Mouse (Mus musculus): ENCODE results near the gene Taar7a. TPM values are rescaled to one million over a fixed set of nuclear protein-coding genes. Genes with fewer than 3 reads are reported as not detected.

Taar7a gene
- total RNA-seq, 2 experiments from 2014 or later, result not detected

- intact Hi-C loops (cut with DNase I), result no loop called here
- Histone ChIP-seq H3K27ac (no peak overlapping the region), H3K4me3 (no peak overlapping the region)
- no peak for DNase-seq
- no peak for TF ChIP-seq CTCF (IDR thresholded peaks at IDR 0.05)
Observed at GRCm38 (mm10) chr10:23971256-23971655, 22.0 kb downstream of the Taar7a start.

GRCm38 (mm10) chr10:23970656-23971165 is 22.6 kb downstream of the Taar7a start, which contains the start of gene Taar5:
Gene Taar5, plus strand, starts transcription at chr10:23970706.
- no peak for TF ChIP-seq CTCF (IDR thresholded peaks at IDR 0.05)
- intact Hi-C loops (cut with DNase I), result no loop called here
- no peak for DNase-seq
- Histone ChIP-seq H3K27ac (no peak within 1 kb of the TSS), H3K4me3 (no peak within 1 kb of the TSS)

GRCm38 (mm10) chr10:23964921-23965610 is 28.2 kb downstream of the Taar7a start:
- Histone ChIP-seq H3K4me3 (no peak overlapping the region), H3K27ac (no peak overlapping the region)
- no peak for DNase-seq
- no peak for TF ChIP-seq CTCF (IDR thresholded peaks at IDR 0.05)
- intact Hi-C loops (cut with DNase I), result no loop called here

GRCm38 (mm10) chr10:23963444-23963843 is 29.8 kb downstream of the Taar7a start:
- intact Hi-C loops (cut with DNase I), result no loop called here
- Histone ChIP-seq H3K4me3 (no peak overlapping the region), H3K27ac (no peak overlapping the region)
- no peak for DNase-seq
- TF ChIP-seq CTCF (IDR thresholded peaks at IDR 0.05), result no peak

- H3K4me3 ChIP-seq, result no peak within 1 kb of the TSS
- no peak for DNase-seq
- intact Hi-C loops (cut with DNase I), result no loop called here
- TF ChIP-seq CTCF (IDR thresholded peaks at IDR 0.05), result no peak
- no peak within 1 kb of the TSS for H3K27ac ChIP-seq
Observed at GRCm38 (mm10) chr10:23960444-23960915, 32.8 kb downstream of the Taar7a start, which contains the start of gene Taar4. Gene Taar4, plus strand, starts transcription at chr10:23960494.

GRCm38 (mm10) chr10:23959071-23959470 is 34.2 kb downstream of the Taar7a start:
- no peak overlapping the region for H3K27ac ChIP-seq
- no peak for TF ChIP-seq CTCF (IDR thresholded peaks at IDR 0.05)
- no peak for DNase-seq
- intact Hi-C loops (cut with DNase I), result no loop called here
- H3K4me3 ChIP-seq, result no peak overlapping the region

- Histone ChIP-seq H3K27ac (no peak overlapping the region), H3K4me3 (no peak overlapping the region)
- DNase-seq, result no peak
- TF ChIP-seq CTCF (IDR thresholded peaks at IDR 0.05), result no peak
- intact Hi-C loops (cut with DNase I), result no loop called here
Observed at GRCm38 (mm10) chr10:23951714-23952113, 41.6 kb downstream of the Taar7a start.

GRCm38 (mm10) chr10:23949508-23950005 is 43.7 kb downstream of the Taar7a start, which contains the start of gene Taar3:
Gene Taar3, plus strand, starts transcription at chr10:23949558.
- Histone ChIP-seq H3K27ac (no peak within 1 kb of the TSS), H3K4me3 (no peak within 1 kb of the TSS)
- no peak for DNase-seq
- intact Hi-C loops (cut with DNase I), result no loop called here
- TF ChIP-seq CTCF (IDR thresholded peaks at IDR 0.05), result no peak

- Histone ChIP-seq H3K4me3 (no peak overlapping the region), H3K27ac (no peak overlapping the region)
- no peak for TF ChIP-seq CTCF (IDR thresholded peaks at IDR 0.05)
- intact Hi-C loops (cut with DNase I), result no loop called here
- DNase-seq, result no peak
Observed at GRCm38 (mm10) chr10:23948026-23948425, 45.3 kb downstream of the Taar7a start.

GRCm38 (mm10) chr10:23942465-23942864 is 50.8 kb downstream of the Taar7a start:
- TF ChIP-seq CTCF (IDR thresholded peaks at IDR 0.05), result peak; percentile 38
- H3K27ac ChIP-seq, result no peak overlapping the region
- H3K4me3 ChIP-seq, result no peak overlapping the region
- DNase-seq, result peak; percentile 22
- intact Hi-C loops (cut with DNase I), result no loop called here

Other genes starting within 250 kb of the Taar7a start
- 100 to 1,000 TPM; 215 to 230 TPM for gene Rps12, start 206.2 kb downstream of the Taar7a start, total RNA-seq (2021)
- 1 to 10 TPM; 5.5 to 6.2 TPM for gene Slc18b1, start 196.5 kb downstream of the Taar7a start, total RNA-seq (2021)
- gene Vnn3, start 142.0 kb downstream of the Taar7a start, total RNA-seq (2021), result not detected
- gene Vnn1, start 98.8 kb downstream of the Taar7a start, total RNA-seq (2021), result under 1 TPM; 0.17 to 0.23 TPM
- gene Taar1, start 73.1 kb downstream of the Taar7a start, total RNA-seq (2021), result not detected
- gene Taar2, start 54.9 kb downstream of the Taar7a start, total RNA-seq (2021), result not detected
- not detected for gene Taar3, start 43.9 kb downstream of the Taar7a start, total RNA-seq (2021)
- gene Taar4, start 33.0 kb downstream of the Taar7a start, total RNA-seq (2021), result not detected
- gene Taar5, start 22.8 kb downstream of the Taar7a start, total RNA-seq (2021), result not detected
- gene Taar6, start 7.8 kb downstream of the Taar7a start, total RNA-seq (2021), result not detected
- gene Taar7b, start 6.5 kb upstream of the Taar7a start, total RNA-seq (2021), result not detected
- not detected for gene Taar7d, start 33.7 kb upstream of the Taar7a start, total RNA-seq (2021)
- not detected for gene Taar7e, start 44.1 kb upstream of the Taar7a start, total RNA-seq (2021)
- not detected for gene Taar7f, start 56.0 kb upstream of the Taar7a start, total RNA-seq (2021)
- not detected for gene Taar8a, start 83.0 kb upstream of the Taar7a start, total RNA-seq (2021)
- not detected for gene Taar8b, start 98.8 kb upstream of the Taar7a start, total RNA-seq (2021)
- gene Taar8c, start 108.4 kb upstream of the Taar7a start, total RNA-seq (2021), result not detected
- not detected for gene Taar9, start 116.1 kb upstream of the Taar7a start, total RNA-seq (2021)
- gene Stx7, start 155.8 kb upstream of the Taar7a start, total RNA-seq (2021), result 10 to 100 TPM; 21.7 to 26.1 TPM
- under 1 TPM; 0.28 to 0.94 TPM for gene Moxd1, start 230.0 kb upstream of the Taar7a start, total RNA-seq (2021)